Mouse (Mus musculus): Measurements from ENCODE around the gene Armc9.

GRCm38 (mm10) chr1:86182004-86182709, 27.6 kb downstream of the Armc9 start:
- TF ChIP-seq CTCF (IDR thresholded peaks at IDR 0.05; ENCODE audit: control insufficient read depth, insufficient read depth, low read length), result no peak
- no peak for TF ChIP-seq POLR2A (IDR thresholded peaks at IDR 0.05; ENCODE audit: borderline replicate concordance, control insufficient read depth, low read depth, low read length)
